Mouse (Mus musculus): ENCODE results near the gene Cradd. TPM values are rescaled to one million over a fixed set of nuclear protein-coding genes. Genes with fewer than 3 reads are reported as not detected.

Gene Cradd
- polyA plus RNA-seq, 1 experiment from 2014 or later = 8.7 TPM

DNA sequence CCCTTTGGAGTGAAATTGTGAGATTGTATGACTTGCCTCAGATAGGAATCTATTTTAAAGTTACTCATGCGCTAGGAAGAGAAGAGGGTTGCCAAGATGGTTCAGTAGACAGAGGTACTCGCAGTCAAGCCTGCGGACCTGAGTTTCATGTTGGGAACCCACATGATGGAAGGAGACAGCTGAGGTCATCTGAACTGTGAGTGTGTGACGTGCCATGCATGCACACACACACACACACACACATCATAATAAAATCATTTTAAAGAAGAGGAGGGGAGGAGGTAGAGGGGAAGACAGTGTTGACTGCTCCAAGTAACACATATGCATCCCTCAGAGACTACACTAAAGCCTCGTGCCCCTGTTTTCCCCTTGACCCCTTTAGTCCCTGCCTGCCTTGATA is 36.1 kb upstream of the Cradd start:
- Histone ChIP-seq H3K9me3 (ENCODE audit: control insufficient read depth, low read length) (no peaks in the 10 kb centered on the region), H3K4me1 (ENCODE audit: control insufficient read depth, insufficient read depth, low read depth, low read length) (peaks cover 4% of the 10 kb centered on the region; the same call in 1 of the 2 replicates), H3K4me2 (ENCODE audit: low read length) (no peak overlapping the region), H3K9ac (ENCODE audit: low read depth, low read length) (no peak overlapping the region), H3K27ac (ENCODE audit: low read depth, low read length) (no peak overlapping the region), H3K27me3 (replicated peaks; ENCODE audit: control insufficient read depth, insufficient read depth, low read length) (no peaks in the 10 kb centered on the region), H3K36me3 (ENCODE audit: control insufficient read depth, insufficient read depth, low read length) (no peaks in the 10 kb centered on the region), H3K4me3 (ENCODE audit: low read length) (no peak overlapping the region)
- ATAC-seq = no peak
- WGBS = 94% methylated on average over 5 of the region's 5 CpGs

DNA sequence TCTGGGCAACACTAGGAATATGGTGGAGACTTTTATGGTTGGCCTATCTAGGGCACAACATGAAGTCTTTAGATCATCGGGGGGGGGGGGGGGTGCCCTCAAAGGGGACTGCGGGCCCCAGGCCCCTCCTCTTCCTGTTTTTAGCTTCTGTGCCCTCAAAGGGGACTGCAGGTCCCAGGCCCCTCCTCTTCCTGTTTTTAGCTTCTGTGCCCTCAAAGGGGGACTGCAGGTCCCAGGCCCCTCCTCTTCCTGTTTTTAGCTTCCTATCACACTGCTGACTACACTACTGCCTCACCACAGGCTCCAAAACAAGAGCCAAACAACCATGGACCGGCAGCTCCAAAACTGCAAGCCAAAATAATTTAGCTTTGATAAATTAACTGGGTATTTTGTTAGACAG is 33.8 kb upstream of the Cradd start:
- WGBS = 87% methylated on average over 3 of the region's 3 CpGs
- no peaks in the 10 kb centered on the region for H3K36me3 ChIP-seq (ENCODE audit: control insufficient read depth, insufficient read depth, low read length)
- H3K4me2 ChIP-seq (ENCODE audit: low read length) = no peak overlapping the region
- H3K4me1 ChIP-seq (ENCODE audit: control insufficient read depth, insufficient read depth, low read depth, low read length) = peaks cover 4% of the 10 kb centered on the region; the same call in 1 of the 2 replicates
- H3K4me3 ChIP-seq (ENCODE audit: low read length) = no peak overlapping the region
- H3K9me3 ChIP-seq (ENCODE audit: control insufficient read depth, low read length) = peaks cover under 1% of the 10 kb centered on the region; the same call in 1 of the 2 replicates
- H3K27ac ChIP-seq (ENCODE audit: low read depth, low read length) = no peak overlapping the region
- no peak for ATAC-seq
- no peak overlapping the region for H3K9ac ChIP-seq (ENCODE audit: low read depth, low read length)
- H3K27me3 ChIP-seq (replicated peaks; ENCODE audit: control insufficient read depth, insufficient read depth, low read length) = no peaks in the 10 kb centered on the region

DNA sequence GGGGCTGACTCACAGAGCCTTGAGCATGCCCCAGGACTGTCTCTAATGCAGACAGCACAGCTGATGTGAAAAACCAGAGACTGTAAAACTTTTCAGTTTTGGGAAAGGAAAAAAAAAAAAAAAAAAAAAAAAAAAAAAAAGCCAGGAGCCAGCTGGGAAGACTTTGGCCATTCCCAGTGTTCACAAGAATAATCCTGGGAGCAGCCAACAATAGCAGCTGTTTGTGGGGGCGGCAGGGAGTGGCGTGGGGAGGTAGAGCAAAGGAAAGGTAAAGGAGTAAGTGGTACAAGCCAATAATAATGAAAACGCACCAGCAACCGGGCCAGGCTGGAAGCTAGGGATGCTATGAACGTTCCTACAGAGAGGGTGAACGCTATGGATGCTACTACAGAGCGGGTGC is 32.8 kb upstream of the Cradd start:
- H3K27ac ChIP-seq (ENCODE audit: low read depth, low read length) = no peak overlapping the region
- H3K9ac ChIP-seq (ENCODE audit: low read depth, low read length) = no peak overlapping the region
- no peak overlapping the region for H3K4me2 ChIP-seq (ENCODE audit: low read length)
- 77% methylated on average over 7 of the region's 7 CpGs for WGBS
- no peak overlapping the region for H3K4me3 ChIP-seq (ENCODE audit: low read length)
- H3K9me3 ChIP-seq (ENCODE audit: control insufficient read depth, low read length) = peaks cover 4% of the 10 kb centered on the region; the same call in 1 of the 2 replicates
- H3K27me3 ChIP-seq (replicated peaks; ENCODE audit: control insufficient read depth, insufficient read depth, low read length) = no peaks in the 10 kb centered on the region
- ATAC-seq = no peak
- H3K4me1 ChIP-seq (ENCODE audit: control insufficient read depth, insufficient read depth, low read depth, low read length) = peaks cover 4% of the 10 kb centered on the region; the same call in 1 of the 2 replicates
- H3K36me3 ChIP-seq (ENCODE audit: control insufficient read depth, insufficient read depth, low read length) = no peaks in the 10 kb centered on the region

DNA sequence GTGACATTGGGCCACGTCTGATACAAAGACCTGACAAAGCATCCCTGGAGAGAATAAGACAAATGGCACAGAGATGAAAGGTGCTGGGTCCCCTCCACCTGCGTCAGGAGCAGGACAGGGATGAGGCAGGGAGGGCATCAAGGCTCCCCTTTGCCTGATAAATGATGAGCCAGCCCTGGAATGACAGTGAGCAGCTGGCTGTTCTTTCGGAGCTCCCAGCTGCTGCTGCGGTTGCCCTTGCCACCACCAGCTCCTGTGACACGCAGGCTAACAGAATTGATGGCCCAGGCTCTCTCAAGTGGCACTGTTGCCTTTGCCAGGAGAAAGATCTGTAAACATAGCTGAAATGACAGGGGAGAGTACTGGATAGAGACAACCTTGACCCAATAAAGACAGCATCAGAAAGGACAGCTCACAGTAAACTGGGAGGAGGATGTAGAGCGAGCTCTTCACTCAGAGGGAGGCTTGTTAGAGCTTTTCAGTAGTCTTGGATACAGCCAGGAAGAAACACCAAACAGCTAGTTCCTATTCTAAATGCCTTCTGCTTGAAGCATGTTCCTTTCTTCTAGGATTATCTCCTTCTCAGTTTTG is 31.8 kb upstream of the Cradd start:
- 34% methylated on average over 6 of the region's 6 CpGs for whole genome bisulfite sequencing
- peaks cover 4% of the 10 kb centered on the region; the same call in 1 of the 2 replicates for H3K4me1 ChIP-seq (ENCODE audit: control insufficient read depth, insufficient read depth, low read depth, low read length)
- peaks cover 4% of the 10 kb centered on the region; the same call in 1 of the 2 replicates for H3K9me3 ChIP-seq (ENCODE audit: control insufficient read depth, low read length)
- ATAC-seq = peak; percentile 77
- H3K27ac ChIP-seq (ENCODE audit: low read depth, low read length) = no peak overlapping the region
- no peak overlapping the region for H3K4me3 ChIP-seq (ENCODE audit: low read length)
- H3K36me3 ChIP-seq (ENCODE audit: control insufficient read depth, insufficient read depth, low read length) = no peaks in the 10 kb centered on the region
- H3K9ac ChIP-seq (ENCODE audit: low read depth, low read length) = no peak overlapping the region
- H3K27me3 ChIP-seq (replicated peaks; ENCODE audit: control insufficient read depth, insufficient read depth, low read length) = no peaks in the 10 kb centered on the region
- H3K4me2 ChIP-seq (ENCODE audit: low read length) = no peak overlapping the region

DNA sequence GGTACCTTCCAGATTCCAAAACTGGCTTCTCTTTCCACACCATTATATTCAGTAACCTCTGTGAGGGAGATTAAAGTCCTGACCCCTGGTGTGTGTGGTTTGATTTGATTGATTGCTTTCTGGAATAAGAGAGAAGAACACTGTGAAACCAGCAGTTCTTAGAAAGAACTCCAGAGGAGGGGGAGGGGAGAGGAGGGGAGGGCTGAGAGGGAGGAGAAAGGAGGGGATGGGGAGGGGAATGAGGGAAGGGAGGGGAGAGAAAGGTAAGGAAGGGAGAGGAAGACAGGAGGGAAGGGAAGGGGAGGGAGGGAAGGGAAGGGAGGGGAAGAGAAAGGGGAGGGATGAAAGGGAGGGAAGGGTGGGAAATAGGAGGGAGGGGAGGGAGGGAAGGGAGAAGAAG is 30.7 kb upstream of the Cradd start:
- H3K4me1 ChIP-seq (ENCODE audit: control insufficient read depth, insufficient read depth, low read depth, low read length) = peaks cover 4% of the 10 kb centered on the region; the same call in 1 of the 2 replicates
- H3K9ac ChIP-seq (ENCODE audit: low read depth, low read length) = no peak overlapping the region
- H3K36me3 ChIP-seq (ENCODE audit: control insufficient read depth, insufficient read depth, low read length) = no peaks in the 10 kb centered on the region
- ATAC-seq = no peak
- H3K9me3 ChIP-seq (ENCODE audit: control insufficient read depth, low read length) = peaks cover 7% of the 10 kb centered on the region; the same call in 1 of the 2 replicates
- no peaks in the 10 kb centered on the region for H3K27me3 ChIP-seq (replicated peaks; ENCODE audit: control insufficient read depth, insufficient read depth, low read length)
- no peak overlapping the region for H3K4me3 ChIP-seq (ENCODE audit: low read length)
- no peak overlapping the region for H3K4me2 ChIP-seq (ENCODE audit: low read length)
- H3K27ac ChIP-seq (ENCODE audit: low read depth, low read length) = no peak overlapping the region

DNA sequence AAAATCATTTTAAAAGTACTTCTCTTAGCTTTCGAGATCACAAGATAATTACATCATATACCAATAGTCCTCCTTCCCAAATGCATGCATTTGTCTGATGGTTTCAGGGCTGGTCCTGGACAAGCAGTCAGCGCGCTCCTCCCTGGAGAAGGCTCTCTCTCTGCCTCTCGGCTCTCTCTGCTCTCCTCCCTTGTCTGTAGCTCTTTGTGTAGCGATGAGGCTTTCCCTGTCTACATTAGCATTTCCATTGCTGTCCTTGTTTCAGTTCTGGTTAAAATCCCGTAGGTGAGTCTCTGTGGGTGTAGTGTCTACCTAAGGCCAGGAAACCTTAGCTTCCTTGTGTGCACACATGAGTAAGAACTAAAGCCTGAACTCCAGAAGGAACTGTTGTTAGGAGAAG is 30.1 kb upstream of the Cradd start:
- Histone ChIP-seq H3K27me3 (replicated peaks; ENCODE audit: control insufficient read depth, insufficient read depth, low read length) (no peaks in the 10 kb centered on the region), H3K36me3 (ENCODE audit: control insufficient read depth, insufficient read depth, low read length) (no peaks in the 10 kb centered on the region), H3K9me3 (ENCODE audit: control insufficient read depth, low read length) (peaks cover 7% of the 10 kb centered on the region; the same call in 1 of the 2 replicates), H3K9ac (ENCODE audit: low read depth, low read length) (no peak overlapping the region), H3K4me2 (ENCODE audit: low read length) (no peak overlapping the region), H3K27ac (ENCODE audit: low read depth, low read length) (no peak overlapping the region), H3K4me3 (ENCODE audit: low read length) (no peak overlapping the region), H3K4me1 (ENCODE audit: control insufficient read depth, insufficient read depth, low read depth, low read length) (peaks cover 4% of the 10 kb centered on the region; the same call in 1 of the 2 replicates)
- WGBS = 62% methylated on average over 6 of the region's 6 CpGs
- no peak for ATAC-seq

DNA sequence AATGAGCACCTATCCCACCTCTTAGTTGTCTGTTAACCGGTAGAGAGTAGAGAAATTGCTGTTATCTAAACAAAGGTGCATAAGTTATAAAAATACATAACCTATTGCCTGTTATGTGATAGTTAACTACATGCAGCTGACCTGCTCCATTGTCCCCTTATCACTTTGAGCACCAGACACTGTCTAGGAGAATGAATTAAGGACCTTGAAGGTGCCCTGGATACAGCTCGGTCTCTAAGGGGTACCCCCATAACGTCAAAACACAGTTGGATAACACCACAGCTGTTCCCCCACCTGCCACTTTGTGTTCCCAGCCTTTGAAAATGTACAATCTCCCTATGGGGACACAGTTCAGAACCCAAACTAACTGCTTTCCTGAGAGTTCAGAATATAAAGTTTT is 24.5 kb upstream of the Cradd start:
- no peaks in the 10 kb centered on the region for H3K4me1 ChIP-seq (ENCODE audit: control insufficient read depth, insufficient read depth, low read depth, low read length)
- H3K36me3 ChIP-seq (ENCODE audit: control insufficient read depth, insufficient read depth, low read length) = no peaks in the 10 kb centered on the region
- peaks cover 7% of the 10 kb centered on the region; the same call in 1 of the 2 replicates for H3K9me3 ChIP-seq (ENCODE audit: control insufficient read depth, low read length)
- WGBS = 80% methylated on average over 3 of the region's 3 CpGs
- no peak overlapping the region for H3K4me3 ChIP-seq (ENCODE audit: low read length)
- no peak overlapping the region for H3K27ac ChIP-seq (ENCODE audit: low read depth, low read length)
- no peak for ATAC-seq
- H3K27me3 ChIP-seq (replicated peaks; ENCODE audit: control insufficient read depth, insufficient read depth, low read length) = no peaks in the 10 kb centered on the region
- H3K4me2 ChIP-seq (ENCODE audit: low read length) = no peak overlapping the region
- no peak overlapping the region for H3K9ac ChIP-seq (ENCODE audit: low read depth, low read length)

DNA sequence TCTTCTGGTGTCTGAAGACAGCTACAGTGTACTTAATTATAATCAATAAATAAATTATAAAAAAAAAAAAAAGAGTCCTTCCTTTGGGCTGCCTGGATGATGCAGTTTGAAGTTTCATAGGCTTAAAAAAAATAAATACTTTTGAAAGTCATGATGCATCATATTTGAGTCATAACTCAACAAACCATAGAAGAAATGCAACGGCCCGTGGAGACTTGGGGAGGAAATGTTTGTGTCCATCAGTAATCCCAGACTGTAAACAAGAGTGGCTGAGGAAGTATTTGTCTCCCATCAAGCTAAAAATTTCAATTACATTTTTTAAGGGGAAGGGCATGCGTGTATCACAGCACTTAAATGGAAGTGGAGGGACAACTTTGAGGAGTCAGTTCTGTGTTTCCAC is 23.8 kb upstream of the Cradd start:
- Histone ChIP-seq H3K27me3 (replicated peaks; ENCODE audit: control insufficient read depth, insufficient read depth, low read length) (no peaks in the 10 kb centered on the region), H3K36me3 (ENCODE audit: control insufficient read depth, insufficient read depth, low read length) (no peaks in the 10 kb centered on the region), H3K9ac (ENCODE audit: low read depth, low read length) (no peak overlapping the region), H3K4me2 (ENCODE audit: low read length) (no peak overlapping the region), H3K4me3 (ENCODE audit: low read length) (no peak overlapping the region), H3K27ac (ENCODE audit: low read depth, low read length) (no peak overlapping the region), H3K4me1 (ENCODE audit: control insufficient read depth, insufficient read depth, low read depth, low read length) (no peaks in the 10 kb centered on the region), H3K9me3 (ENCODE audit: control insufficient read depth, low read length) (peaks cover 7% of the 10 kb centered on the region; the same call in 1 of the 2 replicates)
- ATAC-seq = no peak
- WGBS = 96% methylated on average over 3 of the region's 3 CpGs

DNA sequence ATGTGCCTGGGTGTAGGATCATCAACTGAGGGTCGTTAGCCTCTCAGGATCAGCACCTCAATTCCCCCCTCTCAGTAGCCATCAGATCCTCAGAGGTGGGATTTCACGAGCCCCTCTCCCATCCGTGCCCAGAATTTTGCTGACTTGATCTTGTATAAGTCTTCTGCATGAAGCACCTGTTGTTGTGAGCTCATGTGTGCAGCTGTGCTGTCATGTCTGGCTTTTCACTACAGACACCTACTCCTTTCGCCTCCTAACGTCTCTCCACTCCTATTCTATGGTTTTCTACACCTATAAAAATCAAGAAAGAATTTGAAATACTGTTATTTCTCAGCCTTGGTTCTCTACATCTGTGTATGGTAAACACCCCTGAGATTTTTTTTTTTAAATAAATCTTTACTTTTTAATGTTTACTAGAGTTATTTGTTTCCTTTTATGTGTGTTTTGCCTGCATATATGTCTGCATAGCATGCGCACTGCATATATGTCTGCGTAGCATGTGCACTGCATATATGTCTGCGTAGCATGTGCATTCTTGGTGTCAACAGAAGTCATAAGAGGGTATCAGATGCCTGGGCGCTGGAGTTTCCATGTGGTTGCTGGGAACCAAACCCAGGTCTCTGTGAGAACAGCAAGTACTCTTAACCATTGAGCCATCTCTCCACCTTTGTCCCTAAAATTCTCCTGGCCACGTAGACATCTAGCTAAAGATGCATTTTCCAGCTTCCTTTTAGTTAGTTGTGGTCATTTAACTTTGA is 19.1 kb upstream of the Cradd start:
- Histone ChIP-seq H3K4me3 (ENCODE audit: low read length) (no peak overlapping the region), H3K36me3 (ENCODE audit: control insufficient read depth, insufficient read depth, low read length) (no peaks in the 10 kb centered on the region), H3K27ac (ENCODE audit: low read depth, low read length) (no peak overlapping the region), H3K9ac (ENCODE audit: low read depth, low read length) (no peak overlapping the region), H3K27me3 (replicated peaks; ENCODE audit: control insufficient read depth, insufficient read depth, low read length) (no peaks in the 10 kb centered on the region), H3K4me1 (ENCODE audit: control insufficient read depth, insufficient read depth, low read depth, low read length) (no peaks in the 10 kb centered on the region), H3K4me2 (ENCODE audit: low read length) (no peak overlapping the region), H3K9me3 (ENCODE audit: control insufficient read depth, low read length) (no peaks in the 10 kb centered on the region)
- no peak for ATAC-seq
- WGBS = 90% methylated on average over 10 of the region's 10 CpGs
